Mouse (Mus musculus): Measurements from ENCODE around the gene Gm10382. TPM values are rescaled to one million over a fixed set of nuclear protein-coding genes. Genes with fewer than 3 reads are reported as not detected.
"Not testable (repeated sequence)": the region's sequence is repeated elsewhere in the genome, so short reads cannot be mapped to it uniquely, and the experiment has no call there.

The Gm10382 gene
- polyA plus RNA-seq, 1 experiment from 2014 or later, result 0.32 TPM

DNA sequence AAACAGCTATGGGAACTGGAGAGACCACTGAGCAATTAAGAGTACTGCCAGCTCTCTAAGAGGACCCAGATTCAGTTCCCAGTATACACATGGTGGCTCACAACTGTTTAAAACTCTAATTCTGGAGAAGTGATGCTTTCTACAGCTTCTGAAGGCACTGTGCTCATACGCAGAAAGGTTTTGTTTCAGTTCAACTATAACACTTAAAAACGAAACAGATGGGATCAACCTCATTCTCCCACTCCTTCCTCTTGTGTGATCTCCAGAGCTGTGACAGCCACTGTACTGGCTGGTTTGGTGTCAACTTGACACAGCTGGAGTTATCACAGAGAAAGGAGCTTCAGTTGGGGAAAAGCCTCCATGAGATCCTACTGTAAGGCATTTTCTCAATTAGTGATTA is 13.3 kb upstream of the Gm10382 start:
- no peak overlapping the region for H3K27ac ChIP-seq
- H3K4me3 ChIP-seq, result no peak overlapping the region
- H3K4me1 ChIP-seq, result no peaks in the 10 kb centered on the region
- H3K27me3 ChIP-seq, result no peaks in the 10 kb centered on the region
- 64% methylated on average over 2 of the region's 2 CpGs for WGBS
- no peak overlapping the region for H3K4me2 ChIP-seq
- no peak for ATAC-seq (ENCODE audit: insufficient number of reproducible peaks, low FRiP score, low TSS enrichment, low read depth)
- no peak overlapping the region for H3K9ac ChIP-seq
- no peaks in the 10 kb centered on the region for H3K36me3 ChIP-seq
- H3K9me3 ChIP-seq, result no peaks in the 10 kb centered on the region

GRCm38 (mm10) chr5:125377214-125377613 is 11.9 kb upstream of the Gm10382 start:
- Histone ChIP-seq H3K27me3 (no peaks in the 10 kb centered on the region), H3K4me2 (no peak overlapping the region), H3K9me3 (no peaks in the 10 kb centered on the region), H3K4me1 (no peaks in the 10 kb centered on the region), H3K27ac (no peak overlapping the region), H3K4me3 (no peak overlapping the region), H3K9ac (no peak overlapping the region), H3K36me3 (no peaks in the 10 kb centered on the region)
- WGBS, result 72% methylated on average over 7 of the region's 7 CpGs
- no peak for ATAC-seq (ENCODE audit: insufficient number of reproducible peaks, low FRiP score, low TSS enrichment, low read depth)

DNA sequence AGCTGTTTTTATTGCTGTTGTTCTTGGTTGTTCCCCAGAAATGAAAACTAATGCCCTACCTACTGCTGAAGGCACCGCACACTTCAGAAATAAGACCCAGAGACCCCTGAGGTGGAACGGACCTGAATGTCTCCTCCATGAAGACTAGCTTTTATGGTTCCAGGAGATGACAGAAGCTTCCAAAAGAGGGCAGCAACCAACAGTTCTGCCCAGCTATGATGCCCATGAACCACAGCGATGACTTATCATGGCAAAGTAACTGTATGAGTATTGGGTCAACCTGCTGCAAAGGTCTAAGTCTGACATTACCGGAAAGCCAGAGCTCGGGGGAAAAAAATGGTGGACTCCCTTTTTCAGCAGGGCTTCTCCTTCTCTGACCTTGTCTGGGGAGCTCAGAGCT is 10.2 kb upstream of the Gm10382 start:
- H3K4me3 ChIP-seq, result no peak overlapping the region
- no peaks in the 10 kb centered on the region for H3K4me1 ChIP-seq
- H3K9me3 ChIP-seq, result no peaks in the 10 kb centered on the region
- H3K9ac ChIP-seq, result no peak overlapping the region
- WGBS, result 84% methylated on average over 5 of the region's 5 CpGs
- H3K27me3 ChIP-seq, result no peaks in the 10 kb centered on the region
- H3K27ac ChIP-seq, result no peak overlapping the region
- ATAC-seq (ENCODE audit: insufficient number of reproducible peaks, low FRiP score, low TSS enrichment, low read depth), result no peak
- no peak overlapping the region for H3K4me2 ChIP-seq
- H3K36me3 ChIP-seq, result no peaks in the 10 kb centered on the region

- Histone ChIP-seq H3K27me3 (no peaks in the 10 kb centered on the region), H3K4me2 (no peak overlapping the region), H3K27ac (no peak overlapping the region), H3K4me3 (no peak overlapping the region), H3K9ac (no peak overlapping the region), H3K4me1 (peaks cover 5% of the 10 kb centered on the region; the same call in 1 of the 2 replicates), H3K36me3 (peaks cover 18% of the 10 kb centered on the region), H3K9me3 (no peaks in the 10 kb centered on the region)
- no peak for ATAC-seq (ENCODE audit: insufficient number of reproducible peaks, low FRiP score, low TSS enrichment, low read depth)
- WGBS, result 66% methylated on average over 5 of the region's 5 CpGs
Measured at GRCm38 (mm10) chr5:125381954-125382672, 7.0 kb upstream of the Gm10382 start.

GRCm38 (mm10) chr5:125382673-125383558 is 6.2 kb upstream of the Gm10382 start:
- no peak overlapping the region for H3K9ac ChIP-seq
- peak overlapping the region; percentile 0; the same call in 1 of the 2 replicates for H3K27ac ChIP-seq
- no peaks in the 10 kb centered on the region for H3K9me3 ChIP-seq
- H3K27me3 ChIP-seq, result no peaks in the 10 kb centered on the region
- H3K4me3 ChIP-seq, result no peak overlapping the region
- 47% methylated on average over 6 of the region's 6 CpGs for WGBS
- ATAC-seq (ENCODE audit: insufficient number of reproducible peaks, low FRiP score, low TSS enrichment, low read depth), result no peak
- H3K4me2 ChIP-seq, result no peak overlapping the region
- H3K4me1 ChIP-seq, result peaks cover 5% of the 10 kb centered on the region; the same call in 1 of the 2 replicates
- H3K36me3 ChIP-seq, result peaks cover 18% of the 10 kb centered on the region

DNA sequence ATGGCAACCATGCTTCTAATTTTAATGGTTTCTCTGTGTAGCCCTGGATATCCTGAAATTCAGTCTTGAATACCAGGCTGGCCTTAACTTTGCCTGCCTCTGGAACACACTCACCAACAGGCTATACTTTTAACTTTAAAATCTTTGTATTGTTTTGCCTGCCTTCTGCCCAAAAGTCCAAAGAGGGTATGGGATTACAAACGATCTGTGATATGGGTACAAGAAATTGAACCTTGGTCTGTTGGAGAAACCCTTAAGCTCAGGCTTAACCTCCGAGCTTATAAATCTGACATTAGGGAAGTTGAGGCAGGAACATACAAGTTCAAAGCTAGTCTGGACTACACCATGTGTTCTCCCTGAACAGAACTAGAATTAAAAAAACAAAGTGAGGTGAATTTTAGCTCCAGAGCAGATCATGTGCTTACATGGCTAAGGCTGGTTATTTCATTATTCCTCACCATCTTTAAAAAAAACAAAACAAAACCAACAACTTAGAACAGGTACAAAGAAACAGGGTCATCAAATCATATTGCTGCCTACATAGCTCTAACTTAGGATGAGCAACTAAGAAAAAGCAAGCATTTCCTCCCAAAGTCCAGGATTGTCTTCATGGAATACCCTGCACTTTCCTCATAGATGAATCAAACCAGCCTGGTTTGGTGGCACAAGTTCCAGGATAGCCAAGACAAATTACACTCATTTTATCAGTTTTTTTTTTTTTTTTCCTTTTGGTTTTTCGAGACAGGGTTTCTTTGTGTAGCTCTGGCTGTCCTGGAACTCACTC is 5.3 kb upstream of the Gm10382 start:
- whole genome bisulfite sequencing, result 78% methylated on average over 3 of the region's 3 CpGs

GRCm38 (mm10) chr5:125384512-125385214 is 4.5 kb upstream of the Gm10382 start:
- Histone ChIP-seq H3K36me3 (peaks cover 22% of the 10 kb centered on the region), H3K27ac (no peak overlapping the region), H3K27me3 (no peaks in the 10 kb centered on the region), H3K9ac (no peak overlapping the region), H3K9me3 (no peaks in the 10 kb centered on the region), H3K4me3 (no peak overlapping the region), H3K4me2 (no peak overlapping the region), H3K4me1 (peaks cover 10% of the 10 kb centered on the region)
- no peak for ATAC-seq (ENCODE audit: insufficient number of reproducible peaks, low FRiP score, low TSS enrichment, low read depth)
- WGBS, result 85% methylated on average over 2 of the region's 2 CpGs

More for the DNA sequence above, 5.3 kb upstream of the Gm10382 start:
- Histone ChIP-seq H3K9me3 (no peaks in the 10 kb centered on the region), H3K27ac (no peak overlapping the region), H3K27me3 (no peaks in the 10 kb centered on the region), H3K4me2 (no peak overlapping the region), H3K4me3 (no peak overlapping the region), H3K9ac (no peak overlapping the region), H3K4me1 (peaks cover 10% of the 10 kb centered on the region), H3K36me3 (peaks cover 22% of the 10 kb centered on the region)
- ATAC-seq (ENCODE audit: insufficient number of reproducible peaks, low FRiP score, low TSS enrichment, low read depth), result no peak

GRCm38 (mm10) chr5:125385215-125385940 is 3.7 kb upstream of the Gm10382 start:
- Histone ChIP-seq H3K9me3 (no peaks in the 10 kb centered on the region), H3K27ac (no peak overlapping the region), H3K36me3 (peaks cover 22% of the 10 kb centered on the region), H3K4me2 (no peak overlapping the region), H3K27me3 (no peaks in the 10 kb centered on the region), H3K9ac (no peak overlapping the region), H3K4me1 (peaks cover 10% of the 10 kb centered on the region), H3K4me3 (no peak overlapping the region)
- ATAC-seq (ENCODE audit: insufficient number of reproducible peaks, low FRiP score, low TSS enrichment, low read depth), result no peak
- 74% methylated on average over 8 of the region's 8 CpGs for WGBS

DNA sequence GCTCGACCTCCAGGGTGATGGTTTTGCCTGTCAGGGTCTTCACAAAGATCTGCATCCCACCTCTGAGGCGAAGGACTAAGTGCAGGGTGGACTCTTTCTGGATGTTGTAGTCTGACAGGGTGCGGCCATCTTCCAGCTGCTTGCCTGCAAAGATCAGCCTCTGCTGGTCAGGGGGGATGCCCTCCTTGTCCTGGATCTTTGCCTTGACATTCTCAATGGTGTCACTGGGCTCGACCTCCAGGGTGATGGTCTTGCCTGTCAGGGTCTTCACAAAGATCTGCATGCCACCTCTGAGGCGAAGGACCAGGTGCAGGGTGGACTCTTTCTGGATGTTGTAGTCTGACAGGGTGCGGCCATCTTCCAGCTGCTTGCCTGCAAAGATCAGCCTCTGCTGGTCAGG is 1.8 kb upstream of the Gm10382 start:
- H3K9ac ChIP-seq; H3K27me3 ChIP-seq; ATAC-seq (ENCODE audit: insufficient number of reproducible peaks, low FRiP score, low TSS enrichment, low read depth); H3K9me3 ChIP-seq; H3K4me2 ChIP-seq; H3K27ac ChIP-seq; H3K4me3 ChIP-seq: not testable (repeated sequence)
- peaks cover 22% of the 10 kb centered on the region for H3K36me3 ChIP-seq
- peaks cover 14% of the 10 kb centered on the region for H3K4me1 ChIP-seq
- 89% methylated on average over 5 of the region's 6 CpGs for WGBS

DNA sequence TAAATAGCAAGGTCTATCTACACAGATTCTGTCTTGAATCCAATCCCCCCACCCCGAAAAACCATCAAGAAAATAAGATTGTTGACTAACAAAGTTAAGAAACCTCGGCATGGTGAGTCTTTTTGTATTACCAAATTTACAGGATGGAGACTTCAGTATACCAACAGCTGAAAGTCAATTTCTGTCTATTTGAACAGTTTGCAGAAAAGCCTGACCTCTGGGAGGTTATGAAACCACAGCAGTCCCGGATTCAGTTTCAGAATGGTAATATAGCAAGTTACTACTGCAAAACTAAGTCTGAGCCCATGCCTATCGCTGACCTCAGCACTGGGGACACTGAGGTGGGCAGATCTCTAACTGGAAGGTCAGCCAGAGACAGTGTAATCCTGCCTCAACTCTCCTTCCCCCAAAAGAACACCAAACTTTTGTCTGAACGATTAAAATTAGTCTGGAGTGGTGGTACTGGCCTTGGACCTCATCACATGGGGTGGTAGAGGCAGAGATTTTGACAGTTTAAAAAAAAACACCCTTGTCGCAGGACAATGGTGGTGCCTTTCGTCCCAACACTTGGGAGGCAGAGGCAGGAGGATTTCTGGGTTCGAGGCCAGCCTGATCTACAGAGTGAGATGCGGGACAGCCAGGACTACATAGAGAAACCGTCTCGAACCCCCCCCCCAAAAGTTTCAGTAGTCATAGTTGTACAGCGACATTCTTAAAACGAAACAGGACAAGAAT is 597 bp upstream of the Gm10382 start:
- Histone ChIP-seq H3K27ac (peak overlapping the region; percentile 93), H3K4me3 (peak overlapping the region; percentile 78), H3K9me3 (no peaks in the 10 kb centered on the region), H3K4me2 (peak overlapping the region; percentile 87), H3K36me3 (peaks cover 22% of the 10 kb centered on the region), H3K9ac (peak overlapping the region; percentile 97), H3K27me3 (no peaks in the 10 kb centered on the region), H3K4me1 (peaks cover 21% of the 10 kb centered on the region)
- WGBS, result 23% methylated on average over 13 of the region's 13 CpGs
- no peak for ATAC-seq (ENCODE audit: insufficient number of reproducible peaks, low FRiP score, low TSS enrichment, low read depth)
